Mouse (Mus musculus) testis, adult 2 months (tissue): ENCODE results near the gene Macrod1.

Experiments used
- CTCF ChIP-seq: fragments of 200-500 bp; IDR thresholded peaks from 2 replicates; pipeline ENCODE4 v1.5.1; 2012; ENCODE audit warnings: low read depth, mild to moderate bottlenecking, inconsistent platforms, low read length, moderate library complexity; ENCODE audit not compliant: control insufficient read depth, insufficient read depth, insufficient replicate concordance
- POLR2A ChIP-seq: fragments of 200-500 bp; IDR thresholded peaks from 2 replicates; pipeline ENCODE4 v1.6.1; 2012; ENCODE audit warnings: low read depth, mild to moderate bottlenecking, inconsistent platforms, low read length, moderate library complexity; ENCODE audit not compliant: control insufficient read depth

- TF ChIP-seq CTCF (no peak), POLR2A (no peak)
Measured at GRCm38 (mm10) chr19:7236742-7237141, 180.1 kb downstream of the Macrod1 start.
